Mouse (Mus musculus) lung, adult 2 months (tissue): ENCODE results near the gene Tmem108.

Experiments used
- CTCF ChIP-seq: fragments of 200-500 bp; IDR thresholded peaks from 2 replicates; pipeline ENCODE4 v1.5.1; 2011; ENCODE audit warnings: mild to moderate bottlenecking, low read length, control low read depth; ENCODE audit not compliant: insufficient read depth
- POLR2A ChIP-seq: fragments of 200-500 bp; IDR thresholded peaks from 2 replicates; pipeline ENCODE4 v1.6.1; 2011; ENCODE audit warnings: low read depth, mild to moderate bottlenecking, control low read depth, low read length, borderline replicate concordance; ENCODE audit errors: extremely low read depth

- TF ChIP-seq POLR2A (no peak), CTCF (no peak)
Observed at GRCm38 (mm10) chr9:103639413-103639812, 122.2 kb downstream of the Tmem108 start.
